Mouse (Mus musculus) erythroblast, embryonic 14.5 days (primary cell): Measurements from ENCODE around the gene Togaram2.

ENCODE experiments used
- GATA1 ChIP-seq: IDR thresholded peaks from 2 replicates; pipeline ENCODE4 v1.6.1; 2012; ENCODE audit warnings: low read length, inconsistent platforms, mixed read lengths
- TAL1 ChIP-seq: IDR thresholded peaks from 3 replicates; pipeline ENCODE4 v1.6.1; 2012; ENCODE audit warnings: low read length, inconsistent platforms, mixed read lengths

GRCm38 (mm10) chr17:71707715-71708114 is 34.7 kb downstream of the Togaram2 start:
- no peak for TF ChIP-seq TAL1
- TF ChIP-seq GATA1, result no peak
